Mouse (Mus musculus): ENCODE data around the gene Col23a1.
A peak's percentile ranks its signal among the peaks of the same experiment; 100 is the strongest.

Col23a1 gene

DNA sequence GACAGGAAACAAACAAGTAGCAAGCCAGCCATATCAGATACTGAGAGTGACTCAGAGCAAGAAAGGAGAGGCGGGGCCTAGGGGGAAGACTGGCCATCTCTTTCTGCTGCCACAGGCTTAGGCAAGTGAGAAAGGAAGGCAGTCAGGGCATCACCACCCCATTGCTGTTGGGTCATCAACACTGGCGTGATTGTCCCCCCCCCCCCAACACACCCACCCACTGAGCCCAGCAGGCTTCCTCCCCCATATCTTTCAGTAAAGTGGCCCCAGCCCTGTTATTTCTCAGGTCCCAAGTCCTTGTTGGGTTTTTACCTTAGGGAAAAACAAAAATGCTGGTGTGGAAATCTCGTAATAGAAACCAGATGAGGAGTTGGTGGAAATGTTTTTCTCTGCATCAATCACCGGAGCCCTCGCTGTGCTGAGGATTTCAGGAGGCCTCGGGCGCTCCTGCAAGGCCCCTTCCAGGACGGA lies 195.4 kb downstream of the Col23a1 start:
- DNase-seq (ENCODE audit: low spot score): no peak

DNA sequence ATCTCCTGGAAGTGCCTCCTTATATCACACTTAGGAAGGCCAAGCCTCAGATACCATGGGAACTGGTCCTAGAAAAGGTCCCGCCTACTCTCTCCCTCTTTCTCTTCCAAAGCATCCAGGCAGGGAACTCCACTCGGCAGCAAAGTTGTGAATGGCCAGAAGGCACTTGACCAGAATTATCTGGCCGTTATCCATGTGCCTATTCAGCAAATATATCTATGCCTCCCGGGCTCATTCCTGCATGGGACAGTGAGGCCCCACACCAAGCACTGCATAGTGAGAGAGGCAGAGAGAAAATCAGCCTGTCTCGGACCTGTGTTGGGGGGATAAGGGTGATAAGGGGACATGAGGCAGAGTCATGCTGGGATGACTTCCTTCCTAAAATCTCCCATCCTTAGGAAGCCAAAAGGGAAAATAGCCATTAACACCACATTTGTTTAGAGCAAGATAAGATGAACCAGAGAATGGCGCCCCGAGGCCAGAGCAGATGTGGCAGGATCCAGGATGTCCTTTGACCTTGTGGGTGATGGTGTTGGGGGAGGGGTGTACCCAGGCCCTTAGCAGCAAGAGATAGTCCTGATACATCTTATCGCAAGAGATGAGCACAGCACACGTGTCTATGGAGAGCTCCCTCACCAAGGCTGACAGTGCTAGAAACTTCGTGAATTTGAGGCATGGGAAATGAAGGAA lies 196.2 kb downstream of the Col23a1 start:
- DNase-seq (ENCODE audit: low spot score): no peak

DNA sequence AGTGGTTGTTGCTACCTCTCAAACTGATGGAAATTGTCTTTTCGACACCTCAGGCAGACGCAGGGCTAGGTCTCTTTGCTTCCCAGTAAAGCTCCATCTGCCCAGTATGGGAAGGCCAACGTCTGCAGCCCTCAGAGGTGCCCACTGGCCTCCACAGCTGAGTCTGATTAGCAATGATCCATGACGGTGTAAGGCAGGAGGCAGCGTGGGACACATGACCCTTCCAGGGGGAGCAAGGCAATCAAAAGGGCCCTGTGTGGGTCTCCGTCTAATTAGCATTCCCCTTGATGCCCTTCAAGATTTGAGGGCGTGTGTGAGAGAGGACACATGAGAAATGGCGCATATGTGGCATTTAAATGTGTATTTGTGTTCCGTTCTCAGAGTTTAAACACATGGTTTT lies 199.1 kb downstream of the Col23a1 start:
- DNase-seq (ENCODE audit: low spot score): no peak

DNA sequence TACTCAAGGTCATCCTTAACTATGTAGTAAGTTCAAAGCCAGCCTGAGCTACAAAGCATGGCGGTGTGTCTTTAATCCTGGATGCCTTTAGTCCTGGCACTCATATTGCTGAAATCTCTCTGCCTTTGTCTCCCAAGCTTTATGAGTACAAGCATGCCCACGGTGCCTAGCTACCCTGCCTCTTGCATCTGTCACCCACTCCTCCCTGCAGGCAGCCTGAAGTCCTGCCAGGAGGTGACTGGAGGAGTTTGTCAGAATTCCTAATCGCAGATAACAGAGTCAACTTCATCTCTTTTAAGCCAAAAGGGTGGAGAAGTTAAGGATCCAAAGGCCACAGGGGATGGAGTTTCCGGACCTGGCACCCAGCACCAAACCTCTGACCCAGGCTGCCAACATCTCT lies 203.7 kb downstream of the Col23a1 start:
- DNase-seq (ENCODE audit: low spot score): no peak

DNA sequence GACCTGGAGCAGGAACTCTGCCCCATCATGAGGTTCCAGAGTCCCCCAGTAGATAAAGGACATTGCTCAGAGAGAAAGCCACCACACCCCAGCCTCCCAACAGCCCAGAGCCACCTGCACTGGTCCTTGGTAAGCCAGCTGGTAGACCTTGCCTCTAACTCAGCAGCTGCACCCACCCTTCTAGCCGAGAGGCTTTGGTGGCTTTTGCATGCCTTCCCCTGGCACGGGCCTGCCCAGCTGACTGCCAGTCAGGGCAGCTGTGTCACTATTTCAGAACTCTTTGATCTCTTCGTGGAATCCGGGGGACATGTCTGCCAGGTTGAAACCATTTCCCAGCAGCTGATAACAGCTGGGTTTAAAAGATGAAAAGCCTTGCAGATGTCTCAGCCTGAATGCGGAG lies 204.5 kb downstream of the Col23a1 start:
- DNase-seq (ENCODE audit: low spot score): no peak

DNA sequence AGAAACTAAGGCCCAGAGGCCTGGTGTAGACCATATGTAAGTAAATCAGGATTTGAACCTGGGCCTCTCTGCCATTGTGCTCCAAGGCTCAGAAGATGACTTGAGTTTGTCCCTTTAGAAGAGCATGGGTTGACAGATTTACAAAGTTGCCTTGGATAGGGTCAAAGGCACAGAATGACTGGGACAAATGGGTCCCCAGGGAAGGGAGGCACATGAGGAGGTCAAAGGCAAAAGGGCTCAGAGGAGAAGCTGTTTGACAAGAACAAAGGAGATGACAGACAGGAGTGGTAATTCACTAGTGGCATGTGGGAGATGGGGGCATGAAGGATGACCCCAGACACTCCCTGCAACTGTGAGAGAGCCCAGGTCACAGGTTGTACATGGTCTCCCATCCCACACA lies 210.1 kb downstream of the Col23a1 start:
- DNase-seq (ENCODE audit: low spot score): no peak

DNA sequence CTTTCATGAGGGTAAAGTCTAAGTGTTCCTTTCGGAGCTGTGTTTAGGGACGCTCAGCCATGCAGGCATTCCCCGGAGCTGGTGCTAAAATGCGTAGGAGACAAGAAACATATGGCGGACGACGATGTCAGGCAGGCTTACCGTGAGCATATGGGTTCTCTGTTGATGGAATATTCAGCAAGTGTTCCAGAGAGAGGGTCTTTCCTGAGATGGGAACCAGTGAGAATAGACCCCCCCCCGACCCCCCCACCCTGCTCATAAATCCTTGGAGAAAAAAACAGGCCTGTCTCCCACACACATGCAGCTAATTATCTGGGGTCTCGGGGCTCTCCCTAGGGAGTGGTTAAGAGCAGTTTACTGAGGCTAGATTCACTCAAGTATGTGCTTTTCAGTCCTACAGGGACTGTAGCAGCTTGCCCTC lies 212.7 kb downstream of the Col23a1 start:
- no peak for DNase-seq (ENCODE audit: low spot score)

DNA sequence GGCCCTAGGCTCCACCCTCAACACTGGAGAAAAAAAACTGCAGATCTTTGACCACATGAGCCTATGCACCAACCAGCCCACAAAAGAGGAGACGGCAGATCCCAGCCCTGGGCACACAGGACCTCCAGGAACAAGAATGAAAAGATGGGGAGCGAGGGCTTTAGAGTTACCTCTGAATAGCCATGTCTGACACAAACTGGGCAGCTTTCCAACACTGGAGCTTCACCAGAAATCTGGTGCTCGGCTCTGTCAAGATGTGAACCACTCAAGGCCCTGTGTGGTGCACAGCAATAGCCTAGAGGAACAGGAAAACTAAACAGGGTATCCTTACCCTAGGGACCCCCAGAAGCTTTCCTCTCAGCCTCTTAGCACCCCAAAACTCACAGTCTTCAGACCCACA lies 215.2 kb downstream of the Col23a1 start:
- no peak for DNase-seq (ENCODE audit: low spot score)

DNA sequence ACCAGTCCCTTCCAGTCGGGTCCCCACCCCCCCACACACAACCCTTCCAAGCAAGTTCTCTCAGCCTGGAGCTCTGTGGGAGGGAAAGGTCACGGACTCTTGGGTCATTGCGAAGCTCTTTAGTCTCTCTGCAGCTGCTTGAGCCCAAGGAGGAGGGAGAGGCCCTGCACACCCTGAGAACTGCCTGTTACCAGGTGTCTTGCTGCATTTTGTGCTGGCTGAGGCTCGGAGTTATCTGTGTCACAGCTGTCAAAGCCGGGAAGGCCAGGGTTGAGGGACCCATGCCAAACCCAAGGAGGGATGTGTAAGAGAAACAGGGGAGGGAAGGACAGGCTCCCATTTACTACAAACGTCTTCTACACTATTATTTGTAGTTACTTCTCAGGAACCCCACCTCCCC lies 218.3 kb downstream of the Col23a1 start:
- no peak for DNase-seq (ENCODE audit: low spot score)

DNA sequence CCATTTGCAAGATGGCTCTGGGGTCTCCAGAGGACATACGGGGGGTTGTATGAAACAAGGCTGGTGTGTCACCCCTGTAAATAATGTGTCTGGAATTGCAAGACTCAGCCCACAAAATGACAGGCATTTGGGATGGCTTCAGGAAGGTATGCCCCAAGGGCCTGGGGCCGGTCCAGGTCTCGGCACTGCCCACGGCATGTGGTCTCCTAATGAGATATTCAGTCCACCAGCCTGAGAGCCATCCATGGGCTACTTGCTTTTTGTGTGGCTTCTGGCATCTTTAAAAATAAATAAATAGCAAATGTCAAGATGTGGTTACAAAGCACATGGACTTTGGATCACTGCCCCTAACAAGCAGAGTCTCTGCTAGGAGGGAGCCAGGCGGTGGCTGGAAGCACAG lies 219.5 kb downstream of the Col23a1 start:
- no peak for DNase-seq (ENCODE audit: low spot score)

DNA sequence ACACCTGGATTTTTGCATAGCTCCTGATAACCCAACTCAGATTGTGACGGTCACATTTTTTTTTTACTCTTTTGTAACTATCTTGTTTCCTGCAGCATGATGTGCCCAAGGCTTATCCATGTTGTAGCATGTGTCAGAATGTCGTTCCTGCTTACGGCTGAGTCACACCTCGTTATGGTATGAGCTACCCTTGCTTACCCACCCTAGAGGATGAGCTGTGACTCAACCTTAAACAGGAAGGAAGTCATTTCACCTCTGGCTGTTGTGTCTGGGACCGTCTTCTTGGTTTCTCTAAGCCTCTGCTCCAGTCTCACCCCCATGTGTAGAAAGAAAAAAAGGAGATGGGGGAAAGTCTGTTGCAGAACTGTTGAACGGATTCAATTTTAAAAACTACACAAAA lies 223.3 kb downstream of the Col23a1 start:
- no peak for DNase-seq (ENCODE audit: low spot score)

DNA sequence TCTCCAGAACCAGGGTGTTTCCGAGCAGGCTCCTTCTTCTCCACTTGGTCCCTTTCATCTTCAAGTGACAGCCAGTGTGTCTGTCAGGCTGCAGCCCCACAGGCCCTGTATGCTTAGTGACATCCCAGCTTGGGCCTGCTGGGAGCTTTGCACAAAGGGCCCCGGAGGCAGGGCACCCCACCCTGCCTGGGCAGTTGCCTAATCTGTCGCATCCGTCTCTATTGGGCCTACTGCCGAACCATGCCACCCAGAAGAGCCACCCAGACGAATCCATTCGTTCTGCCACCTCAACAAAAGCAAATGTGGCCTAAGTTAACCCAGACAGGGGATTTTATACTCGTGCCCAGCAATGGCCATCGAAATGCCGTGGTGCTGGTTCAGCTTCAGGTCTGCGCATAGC lies 225.6 kb downstream of the Col23a1 start:
- no peak for DNase-seq (ENCODE audit: low spot score)

DNA sequence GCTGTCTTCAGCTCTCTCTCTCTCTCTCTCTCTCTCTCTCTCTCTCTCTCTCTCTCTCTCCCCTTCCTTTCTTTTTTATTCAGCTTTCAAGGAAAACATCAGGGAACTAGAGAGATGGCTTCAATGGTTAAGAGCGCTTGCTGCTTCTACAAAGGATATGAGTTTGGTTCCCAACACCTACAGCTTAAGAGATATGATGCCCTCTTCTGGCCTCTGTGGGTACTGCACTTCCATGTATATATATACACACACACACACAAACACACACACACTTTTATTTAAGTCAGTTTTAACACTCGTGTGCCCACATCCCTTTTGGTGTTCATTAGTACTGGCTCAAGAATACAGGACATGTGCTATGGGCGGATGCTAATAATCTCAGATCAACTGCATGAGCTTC lies 228.4 kb downstream of the Col23a1 start:
- no peak for DNase-seq (ENCODE audit: low spot score)

DNA sequence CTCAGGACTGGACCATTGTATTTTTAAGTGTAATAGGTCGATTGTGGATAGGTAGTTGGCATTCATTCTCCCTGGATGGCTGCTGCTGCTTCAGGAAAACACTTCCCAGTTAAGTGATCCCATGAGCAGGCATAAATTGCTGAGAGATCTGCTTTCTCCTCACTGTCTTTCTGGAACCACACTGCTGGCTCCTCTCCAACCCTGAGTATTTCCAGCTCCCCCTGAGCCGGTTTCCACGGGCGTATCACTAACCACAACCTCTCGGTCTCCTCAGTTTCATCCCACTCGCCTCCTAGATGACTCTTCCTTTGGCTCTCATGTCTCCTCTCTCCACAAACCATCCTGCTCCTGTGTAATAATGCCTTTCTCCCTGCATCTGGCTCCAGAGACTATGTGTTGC lies 228.9 kb downstream of the Col23a1 start:
- DNase-seq (ENCODE audit: low spot score): no peak

DNA sequence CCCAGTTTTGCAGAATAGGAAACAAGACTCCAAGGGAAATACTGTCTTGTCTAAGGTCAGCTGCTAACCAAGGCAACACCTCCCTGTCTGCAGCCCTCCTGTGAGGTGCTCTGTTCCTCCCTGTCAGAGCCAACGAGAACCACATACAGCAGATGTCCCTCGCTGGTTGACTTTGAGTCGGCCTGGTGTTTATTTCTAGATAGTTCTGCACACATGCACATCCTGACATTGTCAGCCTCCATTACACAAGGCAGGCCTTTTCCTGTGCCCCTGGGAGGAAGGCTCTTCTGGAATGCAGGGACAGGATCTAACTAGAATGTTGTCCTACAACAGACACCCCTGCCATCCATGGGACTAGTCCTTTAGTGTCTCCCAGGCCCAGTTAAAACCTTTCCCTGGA lies 231.7 kb downstream of the Col23a1 start:
- no peak for DNase-seq (ENCODE audit: low spot score)

DNA sequence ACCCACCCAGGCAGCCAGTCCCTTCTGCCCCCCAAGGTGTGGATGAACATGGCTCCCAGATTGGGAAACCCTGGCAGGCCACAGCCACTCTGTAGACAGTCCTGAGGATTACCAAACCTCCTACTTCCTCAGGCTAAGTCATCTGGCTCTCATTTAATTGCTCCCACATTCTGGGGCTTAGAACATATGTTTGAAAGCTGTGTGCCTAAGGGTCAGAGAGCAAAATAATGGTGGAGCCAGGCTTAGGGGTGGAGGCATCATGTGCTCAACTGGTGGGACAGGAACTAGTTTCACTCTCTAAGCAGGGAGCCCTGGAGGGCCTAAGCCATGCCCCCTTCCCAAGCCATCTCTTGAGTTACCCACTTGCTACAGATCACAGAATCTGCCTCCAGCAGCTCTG lies 233.5 kb downstream of the Col23a1 start:
- DNase-seq (ENCODE audit: low spot score): no peak

DNA sequence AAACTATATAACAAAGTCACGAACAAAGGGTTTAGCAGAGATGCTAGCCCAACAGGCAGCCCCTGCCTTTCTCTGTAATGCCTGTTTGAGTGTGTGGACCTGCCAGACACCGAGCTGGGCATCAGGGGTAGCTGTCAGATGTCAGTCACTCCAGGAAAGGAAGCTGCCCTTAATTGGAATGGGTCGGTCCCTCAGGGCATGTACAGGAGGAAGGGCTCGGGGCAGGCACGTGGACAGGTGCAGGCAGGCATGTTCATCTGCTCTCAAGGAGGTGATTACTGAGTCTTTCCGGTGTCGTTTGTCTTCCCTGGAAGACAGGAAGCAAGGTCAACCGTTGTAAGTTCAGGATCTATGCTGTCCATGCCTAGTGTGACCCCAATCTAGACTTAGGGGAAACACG lies 233.9 kb downstream of the Col23a1 start:
- DNase-seq (ENCODE audit: low spot score): no peak

DNA sequence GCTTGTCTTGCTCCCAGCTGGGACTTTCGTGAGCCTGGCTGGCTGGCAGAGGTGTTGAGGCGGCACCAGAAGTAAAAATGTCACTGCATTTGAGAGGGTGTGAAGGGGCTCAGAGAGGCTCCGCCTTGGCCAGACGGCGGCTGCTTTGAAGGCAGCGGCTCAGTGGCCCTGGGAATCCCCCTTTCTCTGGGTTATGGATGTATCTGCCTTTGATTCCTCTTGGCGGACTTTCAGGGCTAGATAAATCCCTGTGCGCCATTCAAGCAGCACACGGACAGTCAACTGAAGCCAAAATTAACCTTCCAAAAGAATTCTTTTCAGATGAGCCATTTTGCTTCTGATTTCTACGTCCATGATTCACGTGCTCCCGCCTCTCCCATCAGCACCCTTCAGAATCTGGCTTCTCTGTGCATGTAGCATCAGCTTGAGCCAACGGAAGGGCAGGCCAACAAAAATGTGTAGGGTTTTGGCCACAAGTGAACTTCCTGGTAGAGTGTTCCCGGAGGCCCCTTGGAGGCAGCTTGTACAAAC lies 237.0 kb downstream of the Col23a1 start:
- no peak for DNase-seq (ENCODE audit: low spot score)

DNA sequence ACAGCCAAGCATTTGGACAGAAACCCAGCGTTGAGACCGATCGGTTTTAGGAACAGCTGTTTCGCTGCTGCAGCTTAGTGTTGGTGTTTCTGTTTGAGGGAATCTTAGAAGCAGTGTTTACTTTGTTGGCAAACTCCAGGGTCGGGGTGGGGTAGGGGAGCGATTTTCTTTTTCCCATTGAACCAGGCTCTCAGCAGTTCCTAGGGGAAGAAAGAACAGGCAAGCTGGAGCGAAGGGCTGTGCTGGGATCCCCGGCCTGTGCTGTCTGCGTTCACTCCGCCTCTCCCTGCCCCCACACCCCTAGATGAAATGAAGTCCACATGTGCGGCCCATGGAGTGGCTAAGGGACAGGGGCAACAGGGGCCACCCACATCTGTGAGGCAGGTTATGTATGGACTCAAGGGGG lies 243.4 kb downstream of the Col23a1 start:
- DNase-seq (ENCODE audit: low spot score): no peak

DNA sequence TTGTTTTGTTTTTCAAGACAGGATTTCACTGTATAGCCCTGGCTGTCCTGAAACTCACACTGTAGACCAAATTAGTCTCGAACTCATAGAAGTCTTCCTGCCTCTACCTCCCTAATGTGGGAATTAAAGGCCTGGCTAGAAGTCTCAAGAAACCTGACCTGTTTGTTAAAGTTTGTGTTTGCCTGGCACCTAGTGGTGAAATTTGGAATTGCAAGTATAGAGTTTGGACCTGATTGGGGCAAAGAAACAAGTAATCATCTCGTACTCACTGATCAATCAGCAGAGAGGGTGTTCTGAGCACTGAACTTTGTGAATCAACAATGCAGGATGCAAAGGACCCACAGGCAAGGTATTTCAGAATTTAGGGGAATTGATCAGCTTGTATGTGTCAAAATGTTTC lies 244.6 kb downstream of the Col23a1 start:
- peak; percentile 50 for DNase-seq (ENCODE audit: low spot score)

DNA sequence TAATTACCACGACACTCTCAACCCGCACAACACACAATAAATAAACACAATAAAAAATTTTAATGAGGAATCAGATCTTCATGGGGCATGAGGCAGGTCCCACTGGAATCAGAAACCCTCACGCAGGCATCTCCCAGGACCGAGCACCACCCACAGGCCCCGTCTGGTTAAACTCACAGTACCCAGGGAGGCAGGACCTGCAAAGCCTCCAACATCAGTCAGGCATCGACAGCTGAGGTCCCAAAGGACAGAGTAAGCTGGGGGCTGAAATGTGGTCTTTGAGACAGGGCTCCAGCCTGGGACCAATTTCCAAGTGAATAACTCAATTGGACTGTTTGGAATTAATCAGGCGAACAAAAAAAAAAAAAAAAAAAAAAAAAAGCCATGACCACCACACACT lies 248.7 kb downstream of the Col23a1 start:
- DNase-seq (ENCODE audit: low spot score): no peak

DNA sequence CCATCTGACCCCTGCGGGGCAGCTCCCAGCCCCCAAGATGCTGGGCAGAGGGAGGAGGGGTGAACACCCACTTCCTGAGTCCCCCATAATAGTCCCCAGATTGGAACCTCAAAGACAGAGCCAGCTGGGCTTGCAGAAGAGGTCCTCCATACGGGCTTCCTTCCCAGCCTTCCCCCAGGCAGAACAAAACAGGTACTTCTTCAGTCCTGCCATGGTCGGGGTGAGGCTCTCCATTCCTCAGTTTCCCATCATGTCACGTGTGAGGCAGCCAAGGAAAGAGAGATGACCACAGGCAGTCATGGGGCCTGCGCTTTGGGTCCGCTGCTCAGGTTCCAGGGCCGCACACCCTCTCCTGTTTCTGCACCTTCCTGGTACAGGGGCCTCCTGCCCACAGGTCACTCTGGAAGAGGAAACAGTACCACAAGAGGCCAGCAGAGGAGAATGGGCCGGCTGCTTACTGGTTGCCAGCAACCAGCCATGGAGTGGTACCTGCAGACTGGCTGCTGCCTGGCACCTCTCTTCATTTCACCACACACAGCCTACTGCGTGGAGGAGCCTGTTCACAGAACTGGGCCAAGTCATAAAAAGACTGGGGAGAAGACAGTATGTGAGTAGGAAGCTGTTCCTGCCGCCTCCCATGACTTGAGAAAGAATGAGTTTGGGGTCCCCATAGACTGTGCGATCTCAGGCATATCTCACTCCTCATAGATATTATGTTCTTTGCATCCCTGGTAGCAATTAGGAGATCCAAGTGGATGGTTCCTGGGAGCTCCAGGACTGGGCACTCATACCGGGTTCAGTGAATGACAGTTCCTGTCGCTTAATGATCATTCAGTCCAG lies 249.4 kb downstream of the Col23a1 start:
- DNase-seq (ENCODE audit: low spot score): no peak

DNA sequence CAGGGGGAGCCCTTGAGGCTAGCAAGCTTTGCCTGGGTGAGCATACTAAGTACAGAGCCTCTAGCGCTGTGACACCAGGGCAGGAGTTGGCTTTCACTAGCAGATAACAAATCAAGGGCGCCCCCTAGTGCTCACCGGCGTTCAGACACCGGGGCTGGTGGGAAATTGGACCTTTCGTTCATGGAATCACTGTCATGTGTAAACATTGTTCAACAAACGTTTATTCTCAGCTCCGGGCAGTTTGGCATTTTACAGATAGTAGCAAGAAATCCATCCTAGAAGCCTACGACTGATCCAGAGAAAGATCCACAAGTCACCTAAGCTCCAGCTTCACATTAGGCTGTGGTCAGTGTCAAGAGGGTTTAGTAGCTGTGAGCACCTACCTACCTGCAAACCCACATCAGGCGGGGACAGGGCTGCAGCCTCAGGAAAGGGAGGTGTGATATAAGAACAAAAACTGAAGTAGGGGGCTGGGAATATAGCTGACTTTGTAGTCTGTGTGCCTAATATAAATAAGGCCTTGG lies 250.1 kb downstream of the Col23a1 start:
- peak; percentile 97 for DNase-seq (ENCODE audit: low spot score)
